Mouse (Mus musculus) monocyte, adult 2 months (primary cell): ENCODE measurements at regions not wholly inside any gene's neighbourhood (a gene's known extent, or its start where the extent isn't known, plus 50 kb on each side); places are given as distances from the start of the nearest gene placed in this dataset.

Experiments
- DNase-seq, 2 experiments: peaks; one replicate each; pipeline ENCODE4 v3.0.0; 2022; ENCODE audit warnings: low spot score in 2 of 2, low read depth in 1 of 2

DNA sequence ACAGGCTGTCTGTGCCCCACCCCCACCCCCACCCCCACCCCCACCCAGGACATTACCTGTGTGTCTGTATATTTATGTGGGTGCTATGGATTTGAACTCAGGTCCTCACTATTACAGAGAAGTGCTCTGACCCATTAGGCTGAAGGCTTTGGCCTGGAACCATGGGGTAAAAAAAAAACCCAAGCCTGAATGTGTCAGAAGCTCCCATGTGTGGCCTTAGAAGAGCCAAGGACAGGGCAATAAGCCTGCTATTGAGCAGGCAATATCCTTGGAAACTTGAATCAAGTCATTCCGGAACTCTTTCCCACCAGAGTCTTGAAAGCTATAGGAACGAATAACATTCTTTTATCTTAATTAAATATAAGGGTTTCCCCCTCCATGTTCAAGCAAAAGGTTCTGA lies 347.2 kb downstream of the Prdm2 start:
- DNase-seq: no peak

DNA sequence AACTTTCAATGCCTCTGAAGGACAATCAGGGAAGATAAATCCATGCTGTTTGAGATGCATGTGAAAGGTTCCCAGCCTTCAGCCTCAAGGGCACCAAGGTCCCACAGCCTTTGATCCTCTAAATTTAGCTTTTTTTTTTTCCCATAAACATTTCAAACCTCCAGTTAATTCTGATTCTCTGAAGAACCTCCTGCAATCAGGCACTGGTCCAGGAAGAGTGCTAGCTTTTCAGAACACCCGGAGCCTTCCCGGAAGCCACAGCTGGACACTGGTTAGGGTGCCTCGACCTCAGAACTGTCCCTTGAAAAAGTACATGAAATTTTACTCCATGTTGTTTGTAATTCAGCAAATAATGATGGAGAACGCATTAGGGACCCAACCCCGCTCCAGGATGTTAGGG lies 348.9 kb downstream of the Prdm2 start:
- DNase-seq: no peak

DNA sequence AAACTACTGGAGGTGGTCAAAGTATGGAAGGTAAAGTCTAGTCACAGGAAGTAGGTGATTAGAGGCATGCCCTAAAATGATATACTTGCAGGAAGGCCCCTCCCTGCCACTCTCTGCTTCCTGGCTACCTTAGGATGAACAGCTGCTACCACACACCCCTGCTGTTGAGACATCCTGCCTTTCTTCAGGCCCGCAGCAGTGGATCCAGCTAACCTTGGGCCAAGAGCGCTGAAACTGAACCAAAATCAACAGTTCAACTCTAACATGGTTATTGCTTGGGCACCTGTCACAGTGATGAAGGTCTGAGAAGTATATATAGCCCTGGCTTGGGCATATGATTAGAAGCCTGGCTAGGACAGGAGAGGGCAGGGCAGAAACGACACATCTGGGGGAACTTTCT lies 352.4 kb downstream of the Prdm2 start:
- DNase-seq: no peak

DNA sequence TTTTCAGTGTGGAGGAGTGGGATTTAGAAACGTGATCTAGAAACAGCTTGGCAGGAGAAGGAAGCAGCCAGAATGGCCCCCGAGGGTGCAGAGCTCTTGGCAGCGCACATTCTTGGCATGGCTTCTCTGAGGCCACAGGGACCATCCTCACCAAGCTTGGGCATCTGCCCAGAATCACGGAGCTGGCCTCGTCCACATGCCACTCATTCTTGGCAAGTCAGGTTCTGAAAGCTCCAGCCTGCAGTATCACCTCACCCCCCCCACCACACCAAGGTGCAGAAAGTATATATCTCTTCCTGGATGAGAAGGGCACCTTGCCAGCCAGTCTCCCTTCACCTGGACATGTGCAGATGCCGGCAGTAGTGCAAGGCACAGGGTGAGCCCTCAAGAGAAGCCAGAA lies 356.2 kb downstream of the Prdm2 start:
- DNase-seq: no peak

DNA sequence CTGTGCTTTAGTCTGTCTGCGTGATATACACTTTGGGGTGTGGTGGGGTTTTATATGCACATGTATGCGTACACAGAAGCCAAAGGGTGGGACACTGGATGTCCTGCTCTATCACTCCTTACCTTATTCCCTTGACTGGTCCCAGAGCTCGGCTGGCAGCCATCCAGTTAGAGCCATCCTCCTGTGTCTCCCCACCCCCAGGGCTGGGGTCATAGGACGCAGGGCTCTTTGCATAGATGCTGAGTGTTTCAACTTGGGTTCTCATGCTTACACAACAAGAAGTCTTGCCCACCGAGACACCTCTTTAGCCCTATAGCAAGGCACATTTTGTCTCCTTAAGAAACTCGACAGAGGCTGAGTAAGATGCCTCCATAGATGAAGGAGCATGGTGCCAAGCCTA lies 357.2 kb downstream of the Prdm2 start:
- no peak for DNase-seq

DNA sequence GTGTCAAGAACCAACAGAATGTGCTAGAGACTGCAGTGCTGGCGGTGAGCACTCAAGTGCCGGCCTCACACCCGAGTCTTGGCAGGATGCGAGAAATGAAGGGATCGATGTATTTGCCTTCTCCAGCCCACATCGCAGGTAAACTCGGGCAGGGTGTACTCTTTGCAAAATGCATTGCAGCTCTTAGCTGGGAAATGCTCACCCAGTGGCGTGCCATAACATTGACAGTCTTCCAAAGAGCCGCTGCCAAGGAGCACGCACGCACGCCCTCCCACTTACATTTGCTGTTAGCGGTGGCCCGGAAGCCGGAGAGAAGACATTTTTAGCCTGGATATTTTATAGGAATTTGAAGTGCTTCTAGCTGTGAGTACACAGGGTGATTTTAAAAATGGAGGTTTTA lies 358.9 kb downstream of the Prdm2 start:
- DNase-seq: no peak

DNA sequence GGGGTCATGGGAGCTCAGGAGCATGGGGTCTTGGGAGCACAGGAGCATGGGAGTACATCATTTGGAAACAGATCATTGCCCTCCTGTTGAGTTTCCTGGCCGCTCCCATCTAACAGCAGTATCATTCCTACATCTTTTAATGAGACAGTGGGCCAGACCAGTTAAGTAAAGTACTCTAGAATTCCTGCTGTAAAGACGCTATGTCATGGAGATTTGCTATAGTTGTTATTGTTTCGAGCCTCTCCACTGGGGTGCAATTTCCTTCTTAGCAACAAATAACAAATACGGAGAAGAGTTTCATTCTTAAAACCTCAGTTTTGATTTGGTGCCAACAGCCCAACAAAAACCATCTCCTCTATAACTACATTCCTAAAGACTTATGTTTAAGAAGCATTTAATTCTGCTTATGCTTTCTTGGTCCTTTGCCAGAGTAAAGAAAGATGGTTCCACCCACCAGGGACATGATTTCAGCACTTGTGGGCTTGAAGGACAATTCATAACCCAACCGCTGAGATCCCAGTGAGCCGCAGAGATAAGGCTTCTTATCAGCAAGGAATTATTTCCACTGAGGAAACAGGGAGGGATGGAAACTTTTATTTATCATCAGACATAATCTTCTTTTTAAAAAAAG lies 367.6 kb downstream of the Prdm2 start:
- DNase-seq: no peak

DNA sequence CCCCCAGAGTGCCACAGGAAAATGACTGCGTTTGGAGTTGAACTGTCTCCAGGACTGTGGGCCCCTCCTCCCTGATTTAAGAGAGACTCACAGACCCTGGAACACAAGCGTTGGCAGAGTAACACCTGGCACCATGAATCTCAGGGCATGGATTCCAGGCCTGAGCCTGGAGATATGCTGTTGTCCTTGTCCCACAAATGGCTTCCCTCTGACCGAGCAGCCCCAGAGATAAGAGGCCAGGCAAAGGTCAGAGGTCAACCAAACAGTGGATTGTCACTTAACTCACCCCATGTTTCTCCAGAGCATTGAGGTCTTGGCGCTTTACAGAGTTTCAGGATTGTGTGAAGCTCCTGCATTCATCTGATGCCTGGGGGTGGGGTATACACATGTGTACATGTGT lies 373.3 kb downstream of the Prdm2 start:
- DNase-seq: no peak

DNA sequence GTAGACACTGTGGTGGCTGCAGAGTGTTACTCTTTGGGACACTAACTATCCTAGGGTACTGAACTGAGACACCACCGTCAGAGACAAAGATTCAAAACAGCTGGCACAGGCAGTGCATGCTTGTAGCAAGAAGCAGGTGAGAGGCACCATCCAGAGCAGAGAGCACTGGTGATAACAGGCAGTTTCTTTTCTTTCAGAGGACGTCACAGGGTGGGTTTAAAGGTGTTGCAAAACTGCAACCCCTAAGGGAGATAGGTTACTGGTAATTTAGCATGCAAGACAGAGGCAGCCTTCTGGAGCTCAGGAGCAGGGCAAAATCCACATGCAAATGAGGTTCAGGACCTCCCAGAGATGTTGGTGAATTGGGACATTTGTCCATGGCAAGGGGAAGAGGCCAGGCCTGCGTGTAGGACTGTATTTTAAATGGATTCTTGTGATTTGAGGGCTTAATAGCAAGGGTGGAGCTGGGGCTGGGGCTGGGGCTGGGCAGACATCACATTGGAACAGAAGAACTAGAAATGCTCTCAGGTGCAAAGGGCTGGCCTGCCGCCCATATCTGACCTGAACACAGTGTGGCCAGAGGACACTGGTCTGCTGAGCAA lies 374.3 kb downstream of the Prdm2 start:
- no peak for DNase-seq

DNA sequence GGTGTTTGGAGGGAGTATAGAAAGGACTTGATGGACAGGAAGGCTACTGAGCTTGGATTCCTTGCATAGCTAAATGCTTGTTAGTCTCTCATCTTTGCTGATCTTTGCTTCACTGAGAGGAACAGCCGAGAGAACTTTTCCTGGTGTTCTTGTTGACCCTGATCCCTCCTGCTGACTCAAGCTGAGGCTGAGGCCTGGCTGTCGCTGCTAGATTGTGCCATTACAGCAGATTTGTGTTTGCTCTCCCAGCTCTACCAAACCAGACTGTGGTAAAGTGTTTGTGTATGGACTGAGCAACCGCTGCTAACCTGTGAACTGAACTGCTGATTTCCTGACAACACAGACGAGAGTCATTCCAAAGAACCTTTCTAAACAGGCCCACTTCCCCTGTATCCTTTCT lies 375.2 kb downstream of the Prdm2 start:
- no peak for DNase-seq

DNA sequence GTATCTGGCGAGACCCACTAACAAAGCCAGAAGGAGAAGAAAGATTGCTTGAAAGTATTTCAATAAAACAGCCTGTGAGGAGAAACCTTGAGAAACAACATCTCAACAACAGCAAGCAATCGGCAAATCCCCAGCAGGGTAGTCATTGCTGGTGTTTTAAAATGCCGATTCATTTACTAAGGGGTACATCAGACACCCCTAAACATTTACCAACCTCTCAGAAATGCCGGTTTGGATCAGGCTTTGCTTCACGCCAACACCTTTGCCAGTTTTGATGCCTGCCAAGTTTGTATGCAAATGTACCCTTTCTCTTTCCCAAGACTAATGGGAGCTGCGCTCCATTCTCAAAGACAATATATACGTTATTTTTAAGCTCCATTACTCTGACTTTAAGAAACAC lies 383.1 kb downstream of the Prdm2 start:
- no peak for DNase-seq

DNA sequence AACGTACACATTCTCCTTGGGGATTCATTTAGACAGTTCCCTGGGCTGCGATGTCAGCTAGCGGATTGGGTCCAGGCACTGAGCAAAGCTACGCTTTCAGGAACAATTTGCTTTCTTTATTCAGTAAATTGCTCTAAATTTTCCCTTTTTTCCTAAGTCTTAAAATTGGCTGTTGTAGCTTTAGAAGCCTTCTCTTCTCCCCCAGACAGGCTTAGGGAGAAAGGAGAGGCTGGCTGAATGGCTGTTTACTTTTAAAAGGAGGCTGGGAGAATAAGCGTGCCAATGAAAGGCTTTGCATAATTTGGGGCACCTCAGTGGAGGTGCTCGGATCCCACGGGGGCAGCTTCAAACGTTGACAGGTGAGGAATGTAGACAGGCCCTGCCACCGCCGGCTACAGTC lies 383.8 kb downstream of the Prdm2 start:
- DNase-seq: no peak

DNA sequence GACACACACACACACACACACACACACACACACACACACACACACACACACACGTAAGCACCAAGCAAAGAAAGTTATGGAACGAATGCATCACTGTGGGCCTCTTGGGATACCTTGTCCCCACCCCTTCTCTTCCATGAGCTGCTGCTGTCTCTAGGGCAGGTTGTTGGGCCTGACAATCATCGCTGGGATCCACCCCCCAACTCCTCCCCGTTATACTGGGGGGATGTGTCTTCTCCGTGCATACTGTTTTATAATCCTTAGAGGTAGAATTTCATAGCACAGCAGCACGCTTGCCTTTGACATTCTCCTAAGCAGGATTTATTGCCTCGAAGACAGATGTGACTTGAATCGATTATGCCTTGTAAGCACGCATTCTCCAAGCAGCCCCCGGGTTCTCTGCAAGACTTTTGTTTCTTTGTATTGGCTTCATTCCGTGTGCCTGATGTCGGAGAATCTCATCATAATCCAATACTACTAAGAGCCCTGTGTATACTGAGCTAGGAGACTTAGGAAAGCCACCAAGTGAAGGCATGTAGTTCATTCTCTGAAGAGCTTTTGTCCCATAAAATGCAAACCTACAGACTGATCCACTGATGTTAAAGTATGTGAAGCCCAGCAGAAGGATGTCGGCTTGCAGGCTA lies 386.4 kb downstream of the Prdm2 start:
- no peak for DNase-seq

DNA sequence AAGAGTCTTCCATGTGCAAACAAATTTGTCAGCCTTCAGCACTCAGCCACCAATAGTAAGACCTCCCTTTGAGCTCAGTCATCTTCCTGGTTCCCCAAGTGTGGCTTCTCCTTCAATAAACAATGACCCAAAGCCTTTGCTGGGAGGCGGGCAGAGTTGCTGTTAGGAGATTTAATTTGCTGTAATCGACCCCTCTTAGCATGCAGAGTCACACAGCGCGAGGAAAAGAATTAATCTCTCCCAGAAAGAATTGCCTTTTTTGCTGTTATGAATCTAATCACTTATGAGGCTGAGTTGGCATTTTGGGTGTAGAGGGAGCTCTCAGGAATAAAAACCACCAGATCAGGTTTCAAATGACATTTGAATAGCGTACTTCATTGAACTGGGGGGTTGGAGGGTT lies 387.0 kb downstream of the Prdm2 start:
- no peak for DNase-seq

DNA sequence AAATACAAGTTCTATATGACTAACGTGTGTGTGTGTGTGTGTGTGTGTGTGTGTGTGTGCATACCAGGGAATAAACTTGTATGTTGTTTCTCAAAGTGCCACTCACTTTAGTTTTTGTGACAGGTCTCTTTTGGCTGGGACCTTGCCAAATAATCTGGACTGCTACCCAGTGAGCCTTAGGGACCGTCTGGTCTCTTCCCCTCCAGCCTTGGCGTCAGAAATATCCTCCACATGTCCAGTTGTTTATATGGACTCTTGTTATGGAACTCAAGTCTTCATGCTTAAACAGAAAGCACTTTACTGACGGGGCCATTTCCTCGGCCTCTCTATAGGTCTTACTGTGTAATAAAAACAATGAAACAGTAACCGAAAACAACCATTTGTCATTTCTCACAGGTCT lies 394.4 kb downstream of the Prdm2 start:
- no peak for DNase-seq

DNA sequence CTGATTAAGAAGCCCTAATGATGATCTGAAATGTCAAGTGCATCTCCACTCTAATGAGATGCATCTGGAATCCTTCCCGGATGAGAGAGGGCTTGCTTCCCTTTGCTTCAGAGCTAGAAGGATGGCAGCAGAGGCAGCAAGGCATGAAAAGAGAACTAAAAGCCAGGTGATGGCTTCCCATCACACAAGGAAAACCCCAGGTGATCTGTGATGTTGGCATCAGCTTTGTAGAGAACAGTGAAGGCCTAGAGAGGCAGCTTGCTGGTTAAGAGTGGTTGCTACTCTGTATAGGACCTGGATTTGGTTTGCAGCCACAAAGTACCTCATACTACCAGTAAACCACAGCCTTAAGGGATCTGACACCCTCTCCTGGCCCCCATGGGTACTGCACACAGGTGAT lies 395.8 kb downstream of the Prdm2 start:
- DNase-seq: no peak

DNA sequence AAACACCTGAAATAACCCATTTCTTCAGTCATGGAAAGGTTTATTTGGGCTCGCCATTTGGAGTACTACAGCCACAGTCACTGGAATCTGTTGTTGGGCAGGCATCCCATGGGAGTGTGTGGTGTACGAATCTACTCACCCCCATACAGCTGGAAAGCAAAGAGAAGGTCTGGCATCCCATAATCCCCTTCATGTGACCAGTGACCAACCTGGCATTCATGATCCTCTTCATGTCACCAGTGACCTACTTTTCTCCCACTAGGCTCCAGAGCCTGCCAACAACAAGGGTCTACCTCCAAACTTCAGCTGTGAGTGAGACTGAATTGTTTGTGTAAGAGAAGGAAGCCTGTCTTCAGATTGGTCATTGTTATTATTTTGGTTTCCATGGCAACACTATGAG lies 409.0 kb downstream of the Prdm2 start:
- no peak for DNase-seq

DNA sequence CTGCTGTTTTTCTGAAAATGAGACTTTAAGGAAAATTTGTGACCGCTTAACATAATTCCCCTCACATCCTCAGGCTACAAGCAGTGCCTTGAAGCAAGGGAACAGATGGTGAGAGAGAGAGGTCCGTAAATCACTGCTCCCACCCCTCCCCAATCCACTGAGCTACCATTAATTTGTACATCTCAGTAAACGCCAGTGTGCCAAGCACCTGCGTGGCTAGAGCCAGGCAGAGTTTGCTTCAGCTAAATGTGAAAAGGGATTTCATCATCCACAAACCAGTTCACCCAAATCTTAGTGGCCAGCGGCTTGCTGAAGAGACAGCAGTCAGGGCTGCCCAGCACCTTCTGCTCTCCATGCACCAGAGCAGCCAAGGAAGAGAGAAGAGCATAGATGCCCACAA lies 413.5 kb downstream of the Prdm2 start:
- DNase-seq: no peak

DNA sequence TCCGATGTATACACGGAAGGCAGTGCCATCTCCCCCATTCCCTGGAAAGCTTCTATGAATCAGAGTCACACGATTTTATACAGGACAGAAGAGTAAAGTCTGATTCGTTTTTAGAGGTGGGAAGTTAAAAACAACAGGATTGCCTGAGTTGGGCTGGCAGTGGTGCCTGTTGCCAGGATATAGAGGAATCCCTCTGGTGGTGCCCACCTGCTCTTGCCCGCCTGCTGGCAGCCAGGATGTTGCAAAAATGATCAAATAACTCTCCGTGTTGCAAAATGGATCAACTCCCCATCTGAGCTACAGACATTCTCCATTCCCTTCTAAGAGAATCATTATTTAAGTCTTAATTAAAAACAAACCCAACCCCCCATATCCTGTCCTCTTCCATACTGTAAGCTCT lies 414.0 kb downstream of the Prdm2 start:
- no peak for DNase-seq

DNA sequence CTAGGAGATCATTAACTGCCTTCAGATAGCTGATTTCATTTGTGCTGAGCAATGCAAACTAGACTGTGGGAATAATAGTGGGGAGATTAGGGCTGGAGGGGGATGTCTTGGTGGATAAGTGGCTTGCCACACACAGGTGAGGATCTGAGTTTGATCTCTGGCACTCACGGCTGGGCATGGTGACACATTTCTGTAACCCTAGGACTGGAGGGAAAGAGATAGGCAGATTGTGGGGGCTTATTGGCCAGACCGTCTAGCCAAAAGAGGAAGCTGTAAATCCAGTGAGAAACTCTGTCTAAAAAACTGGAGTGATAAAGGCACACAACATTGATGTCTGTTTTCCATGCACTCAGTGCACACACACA lies 420.2 kb downstream of the Prdm2 start:
- DNase-seq: no peak

DNA sequence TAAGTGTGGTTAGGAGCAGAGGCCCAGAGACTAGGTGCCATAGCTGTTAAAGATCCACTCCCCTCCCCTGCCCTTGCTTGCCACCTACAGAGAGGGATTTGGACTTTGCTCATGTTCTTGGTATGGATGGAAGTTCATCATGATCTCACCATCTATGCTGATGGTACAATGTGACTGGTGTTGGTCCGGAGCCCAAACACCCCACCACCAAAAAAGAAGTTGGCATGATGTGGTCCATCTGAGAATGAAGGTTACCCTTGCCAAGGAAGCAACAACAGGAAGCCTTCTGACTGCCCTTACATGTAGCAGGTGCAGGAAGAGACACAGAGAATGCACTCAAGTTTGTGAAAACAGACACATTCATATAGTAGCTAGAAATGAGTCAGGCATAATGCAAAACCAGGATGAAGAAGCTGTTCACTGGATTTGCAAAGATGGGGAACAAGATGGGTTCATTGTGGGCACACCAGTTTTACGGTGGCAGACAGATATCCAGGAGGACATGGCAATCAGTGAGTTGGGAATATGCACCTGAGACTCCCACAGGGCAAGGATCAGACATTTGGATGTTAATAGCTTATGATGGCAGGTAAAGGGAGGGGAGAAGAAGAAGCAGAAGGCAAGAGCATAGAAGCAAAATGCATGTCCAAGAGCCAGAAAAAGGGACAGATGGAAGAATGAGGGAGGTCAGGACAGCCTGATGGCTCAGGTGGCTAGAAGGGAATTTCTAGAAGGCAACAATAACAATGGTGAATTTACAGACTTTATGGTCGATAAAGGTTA lies 420.8 kb downstream of the Prdm2 start:
- no peak for DNase-seq

DNA sequence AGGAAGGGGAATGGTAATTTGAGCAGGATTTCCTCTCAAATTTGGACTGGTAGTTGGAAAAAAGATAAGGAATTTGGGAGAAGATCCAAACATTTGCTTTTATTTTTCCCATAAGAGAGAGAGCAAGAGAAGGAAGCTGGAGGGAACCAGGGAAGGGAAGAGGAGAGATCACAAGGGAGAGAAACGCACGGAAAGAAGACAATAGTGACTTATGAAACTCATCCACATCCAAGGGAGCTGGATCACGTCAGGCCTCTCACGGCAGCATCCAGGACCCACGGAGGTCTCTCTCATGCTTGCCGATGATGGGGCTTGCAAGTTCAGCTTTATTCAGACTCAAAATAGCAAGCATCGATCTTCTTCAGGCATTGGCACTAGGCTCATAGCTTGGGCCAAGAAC lies 423.7 kb downstream of the Prdm2 start:
- no peak for DNase-seq
